24 mouse cellular contexts compared by ENCODE assay signal in the genomic region with DNA sequence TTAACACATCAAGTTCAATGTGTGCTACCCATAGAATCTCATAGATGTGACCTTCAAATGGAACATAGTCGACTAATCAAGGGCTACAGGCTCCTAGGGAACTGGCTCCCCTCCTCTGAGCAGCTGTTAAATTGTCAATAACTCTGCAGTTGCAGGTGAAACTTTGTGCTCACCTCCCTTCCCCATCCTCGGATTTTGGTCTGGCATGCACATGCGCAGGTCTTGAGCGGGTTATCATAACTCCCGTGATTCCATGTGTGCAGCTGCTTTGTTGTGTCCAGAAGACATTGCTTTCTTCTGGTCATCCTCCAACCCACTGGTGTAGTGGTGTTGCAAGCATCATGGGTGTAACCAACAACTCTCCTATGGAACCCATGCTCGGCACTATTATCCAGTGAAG. TPM values are rescaled to one million over a fixed set of nuclear protein-coding genes. Genes with fewer than 3 reads are reported as not detected.
"Had no signal": no experiment of that assay in that cellular context is flagged by ENCODE, and none has a peak within 500 bp of the region (broad histone marks: within the 10 kb centered on the region; RNA-seq: fewer than 3 reads in every experiment).

No protein-coding gene starts in this region.

- H3K4me3 ChIP-seq: forebrain, embryonic 15.5 days; hindbrain, embryonic 13.5 days; hindbrain, embryonic 15.5 days; limb, embryonic 13.5 days; limb, embryonic 15.5 days; liver, embryonic 12.5 days had no signal

- H3K27ac ChIP-seq: forebrain, embryonic 15.5 days; hindbrain, embryonic 13.5 days; hindbrain, embryonic 15.5 days; hindbrain, postnatal 0 days; kidney, postnatal 0 days; limb, embryonic 13.5 days; limb, embryonic 15.5 days; liver, embryonic 12.5 days had no signal

- H3K9me3 ChIP-seq: forebrain, embryonic 15.5 days; hindbrain, embryonic 13.5 days; hindbrain, embryonic 15.5 days; limb, embryonic 15.5 days; liver, embryonic 12.5 days had no signal

- H3K4me2 ChIP-seq: forebrain, embryonic 15.5 days; heart, embryonic 11.5 days; hindbrain, embryonic 13.5 days; hindbrain, embryonic 15.5 days; limb, embryonic 13.5 days; limb, embryonic 15.5 days; liver, embryonic 12.5 days had no signal

- H3K4me1 ChIP-seq: forebrain, embryonic 15.5 days; hindbrain, embryonic 13.5 days; hindbrain, embryonic 15.5 days had no signal

- DNase-seq: forebrain, postnatal 0 days; gastrocnemius, postnatal 14 days; gastrocnemius, postnatal 36 days; heart, adult 18-20 months; heart, postnatal 10 days; heart, postnatal 36 days; kidney, adult 18-20 months; kidney, adult 8-10 months; kidney, postnatal 14 days; kidney, postnatal 36 days; layer of hippocampus, adult 9-11 months; layer of hippocampus, postnatal 36 days; left cerebral cortex, postnatal 4 days had no signal

- ATAC-seq: forebrain, embryonic 15.5 days; forebrain, postnatal 0 days; hindbrain, postnatal 0 days; intestine, embryonic 16.5 days; liver, embryonic 12.5 days had no signal

- H3K9ac ChIP-seq: forebrain, embryonic 15.5 days; forebrain, postnatal 0 days; hindbrain, embryonic 13.5 days; hindbrain, embryonic 15.5 days; limb, embryonic 13.5 days; limb, embryonic 15.5 days; liver, embryonic 12.5 days had no signal

- H3K36me3 ChIP-seq: forebrain, embryonic 15.5 days; hindbrain, embryonic 13.5 days; hindbrain, embryonic 15.5 days; limb, embryonic 13.5 days; limb, embryonic 15.5 days; liver, embryonic 12.5 days had no signal

RNA-seq across cellular contexts. Expression of gene Ephb1, which starts 4.8 kb away (rescaled TPM):
- total RNA-seq: hematopoietic stem cell, adult 5-6 weeks had no signal
